Comparison of ENCODE assay signal across 38 mouse cellular contexts in genomic region chr15:82019288-82019687, GRCm38 (mm10). TPM values are rescaled to one million over a fixed set of nuclear protein-coding genes. Genes with fewer than 3 reads are reported as not detected.
DNase-seq lines count a peak whose midpoint lies in the region; ATAC-seq and TF ChIP-seq lines count a peak whose summit lies in the region.
"Had no signal": no experiment of that assay in that cellular context is flagged by ENCODE, and none has a peak within 500 bp of the region (broad histone marks: within the 10 kb centered on the region; RNA-seq: fewer than 3 reads in every experiment).

No protein-coding gene starts in this region.

- H3K9ac ChIP-seq in heart, embryonic 13.5 days: no peak overlapping the region
- H3K9ac ChIP-seq: forebrain, embryonic 13.5 days; hindbrain, embryonic 13.5 days; limb, embryonic 15.5 days; liver, embryonic 15.5 days; lung, embryonic 15.5 days; midbrain, embryonic 13.5 days had no signal

- H3K4me1 ChIP-seq in heart, embryonic 13.5 days: peaks cover 32% of the 10 kb centered on the region
- peaks cover 61% of the 10 kb centered on the region for H3K4me1 ChIP-seq in megakaryocyte, embryonic 14.5 days

- peaks cover 19% of the 10 kb centered on the region for H3K79me2 ChIP-seq in myocyte (ENCODE audit: control insufficient read depth, insufficient read depth)

- H3K9me3 ChIP-seq in heart, embryonic 13.5 days: no peaks in the 10 kb centered on the region
- H3K9me3 ChIP-seq in megakaryocyte, embryonic 14.5 days: no peaks in the 10 kb centered on the region
- H3K9me3 ChIP-seq: forebrain, embryonic 13.5 days; hindbrain, embryonic 13.5 days; limb, embryonic 10.5 days; limb, embryonic 15.5 days; liver, embryonic 15.5 days; lung, embryonic 15.5 days; midbrain, embryonic 13.5 days had no signal

- H3K4me2 ChIP-seq in heart, embryonic 13.5 days: no peak overlapping the region
- no peak overlapping the region for H3K4me2 ChIP-seq in myocyte (ENCODE audit: low read depth)
- H3K4me2 ChIP-seq: forebrain, embryonic 13.5 days; heart, embryonic 11.5 days; hindbrain, embryonic 13.5 days; limb, embryonic 15.5 days; liver, embryonic 15.5 days; lung, embryonic 15.5 days; midbrain, embryonic 13.5 days had no signal

- no peak for TF ChIP-seq POLR2A in myocyte (IDR thresholded peaks at IDR 0.05; ENCODE audit: insufficient read length, low read depth)

- H3K27ac ChIP-seq in heart, embryonic 13.5 days (replicated peaks): peak overlapping the region; percentile 73
- H3K27ac ChIP-seq: forebrain, embryonic 13.5 days; hindbrain, embryonic 13.5 days; limb, embryonic 10.5 days; limb, embryonic 15.5 days; liver, embryonic 15.5 days; lung, embryonic 15.5 days; midbrain, embryonic 13.5 days had no signal

- H3ac ChIP-seq in myocyte (ENCODE audit: control insufficient read depth, insufficient read length): no peak overlapping the region

- DNase-seq in adrenal gland, adult 8-10 months: peak; percentile 42
- DNase-seq in adrenal gland, adult 18-20 months (ENCODE audit: low spot score in 2 of 2): no peak
- DNase-seq in heart, adult 8-10 months (ENCODE audit: low spot score): no peak
- no peak for DNase-seq in cerebellum, postnatal 4 days (ENCODE audit: low spot score in 2 of 2)
- DNase-seq: cerebellum, adult 11-12 months; cerebellum, adult 9-11 months; gastrocnemius, postnatal 14 days; heart, postnatal 4 days; kidney, adult 8-10 months; kidney, postnatal 10 days; layer of hippocampus, postnatal 36 days; lung, postnatal 36 days; right cerebral cortex, postnatal 14 days; thymus, postnatal 14 days had no signal

- 48% methylated on average over 3 of the region's 3 CpGs for WGBS in heart, embryonic 13.5 days

- no peak for ATAC-seq in heart, embryonic 13.5 days (ENCODE audit: extremely low read depth, insufficient number of reproducible peaks, low FRiP score, low TSS enrichment)
- ATAC-seq in megakaryocyte, adult 5-6 weeks (ENCODE audit: poor library complexity, severe bottlenecking): no peak
- ATAC-seq: activated CD4-positive, CD25-positive, alpha-beta regulatory T cell, adult 4 months; CD4-positive, CD25-positive, alpha-beta regulatory T cell, adult 4 months; forebrain, embryonic 13.5 days; intestine, embryonic 16.5 days; midbrain, embryonic 13.5 days had no signal

- peaks cover 52% of the 10 kb centered on the region for H3K36me3 ChIP-seq in heart, embryonic 13.5 days
- peaks cover 47% of the 10 kb centered on the region for H3K36me3 ChIP-seq in megakaryocyte, embryonic 14.5 days (replicated peaks; ENCODE audit: low read length)
- peaks cover 30% of the 10 kb centered on the region for H3K36me3 ChIP-seq in myocyte (ENCODE audit: control insufficient read depth, insufficient read depth)

- no peaks in the 10 kb centered on the region for H3K27me3 ChIP-seq in heart, embryonic 13.5 days (replicated peaks)
- H3K27me3 ChIP-seq in megakaryocyte, embryonic 14.5 days (replicated peaks): no peaks in the 10 kb centered on the region
- no peaks in the 10 kb centered on the region for H3K27me3 ChIP-seq in myocyte (ENCODE audit: control insufficient read depth, insufficient read depth, insufficient read length)
- H3K27me3 ChIP-seq: forebrain, embryonic 13.5 days; hindbrain, embryonic 13.5 days; limb, embryonic 15.5 days; liver, embryonic 15.5 days; lung, embryonic 15.5 days; midbrain, embryonic 13.5 days had no signal

- H3K4me3 ChIP-seq in heart, embryonic 13.5 days: no peak overlapping the region
- peak overlapping the region; percentile 73 for H3K4me3 ChIP-seq in megakaryocyte, embryonic 14.5 days (replicated peaks)
- H3K4me3 ChIP-seq in myocyte: no peak overlapping the region
- H3K4me3 ChIP-seq: forebrain, embryonic 13.5 days; hindbrain, embryonic 13.5 days; limb, embryonic 10.5 days; limb, embryonic 15.5 days; liver, embryonic 15.5 days; lung, embryonic 15.5 days; midbrain, embryonic 13.5 days had no signal

TF ChIP-seq in myocyte, 11 proteins besides CTCF, POLR2A, EP300 and RAD21:
- TF ChIP-seq CEBPB (IDR thresholded peaks at IDR 0.05; ENCODE audit: insufficient read depth, poor library complexity, severe bottlenecking): 0 out of 2 replicates have a peak, but pooled peaks have one; percentile 50
- TF ChIP-seq SRF (IDR thresholded peaks at IDR 0.05; ENCODE audit: control insufficient read depth, insufficient read length, low read depth): no peak

RNA-seq across cellular contexts. Expression of gene Desi1, which starts 14.4 kb away (rescaled TPM):
- total RNA-seq in adrenal gland, adult 8-10 months (2022): 100 to 1,000 TPM in 2 of 4 experiments, 10 to 100 TPM in 2; 50.8 to 137 (median 93.4) TPM
- total RNA-seq in adrenal gland, adult 18-20 months (2021): 100 to 1,000 TPM in 1 of 2 experiments, 10 to 100 TPM in 1; 52.7 to 123 TPM
- 19.1 and 20.0 TPM in 2 replicates for polyA plus RNA-seq in heart, embryonic 13.5 days (2015; fragmentation: Nextera tagmentation; extraction: Ambion mirVana)
- total RNA-seq in heart, adult 8-10 months (2022): 10 to 100 TPM; 19.5 to 33.9 (median 28.2) TPM
- polyA plus RNA-seq in megakaryocyte, embryonic 14.5 days (2012; ENCODE audit: insufficient read depth, low replicate concordance): 53.6 and 99.4 TPM in 2 replicates
- 19.1 and 26.3 TPM in 2 replicates for total RNA-seq in megakaryocyte, adult 5-6 weeks (2015)
- total RNA-seq in megakaryocyte, adult 5-6 weeks (2017): 2.6 and 3.9 TPM in 2 replicates
- 47.6 TPM for polyA plus RNA-seq in myocyte (2012; fragmentation: generic; extraction: Trizol)

RNA-seq across cellular contexts. Expression of gene Snu13, which starts 28.1 kb away (rescaled TPM):
- 10 to 100 TPM; 77.0 to 94.9 (median 88.2) TPM for total RNA-seq in adrenal gland, adult 8-10 months (2022)
- 10 to 100 TPM; 80.5 to 99.1 TPM for total RNA-seq in adrenal gland, adult 18-20 months (2021)
- 167 and 192 TPM in 2 replicates for polyA plus RNA-seq in heart, embryonic 13.5 days (2015; fragmentation: Nextera tagmentation; extraction: Ambion mirVana)
- total RNA-seq in heart, adult 8-10 months (2022): 10 to 100 TPM; 43.0 to 55.5 (median 51.3) TPM
- polyA plus RNA-seq in megakaryocyte, embryonic 14.5 days (2012; ENCODE audit: insufficient read depth, low replicate concordance): 96.3 and 124 TPM in 2 replicates
- total RNA-seq in megakaryocyte, adult 5-6 weeks (2015): 104 and 106 TPM in 2 replicates
- 79.1 and 80.3 TPM in 2 replicates for total RNA-seq in megakaryocyte, adult 5-6 weeks (2017)
- 129 TPM for polyA plus RNA-seq in myocyte (2012; fragmentation: generic; extraction: Trizol)

RNA-seq across cellular contexts. Expression of gene Xrcc6, which starts 31.7 kb away (rescaled TPM):
- total RNA-seq in adrenal gland, adult 8-10 months (2022): 10 to 100 TPM; 64.2 to 93.2 (median 75.4) TPM
- total RNA-seq in adrenal gland, adult 18-20 months (2021): 10 to 100 TPM; 55.8 to 88.9 TPM
- polyA plus RNA-seq in heart, embryonic 13.5 days (2015; fragmentation: Nextera tagmentation; extraction: Ambion mirVana): 71.3 and 72.9 TPM in 2 replicates
- total RNA-seq in heart, adult 8-10 months (2022): 10 to 100 TPM; 20.9 to 28.1 (median 26.8) TPM
- 7.9 and 8.1 TPM in 2 replicates for polyA plus RNA-seq in megakaryocyte, embryonic 14.5 days (2012; ENCODE audit: insufficient read depth, low replicate concordance)
- 28.8 and 36.2 TPM in 2 replicates for total RNA-seq in megakaryocyte, adult 5-6 weeks (2015)
- 82.5 and 83.2 TPM in 2 replicates for total RNA-seq in megakaryocyte, adult 5-6 weeks (2017)
- polyA plus RNA-seq in myocyte (2012; fragmentation: generic; extraction: Trizol): 46.3 TPM

RNA-seq across cellular contexts. Expression of gene 1700029P11Rik, which starts 38.9 kb away (rescaled TPM):
- not detected for total RNA-seq in adrenal gland, adult 8-10 months (2022)
- not detected for total RNA-seq in adrenal gland, adult 18-20 months (2021)
- not detected in 2 replicates for polyA plus RNA-seq in heart, embryonic 13.5 days (2015; fragmentation: Nextera tagmentation; extraction: Ambion mirVana)
- total RNA-seq in heart, adult 8-10 months (2022): not detected
- polyA plus RNA-seq in megakaryocyte, embryonic 14.5 days (2012; ENCODE audit: insufficient read depth, low replicate concordance): not detected in 2 replicates
- not detected in 2 replicates for total RNA-seq in megakaryocyte, adult 5-6 weeks (2015)
- not detected in 2 replicates for total RNA-seq in megakaryocyte, adult 5-6 weeks (2017)
- not detected for polyA plus RNA-seq in myocyte (2012; fragmentation: generic; extraction: Trizol)
- total RNA-seq: common myeloid progenitor, adult 5-6 weeks; gastrocnemius, postnatal 14 days; granulocyte monocyte progenitor cell, adult 5-6 weeks; heart, postnatal 4 days; layer of hippocampus, postnatal 36 days; left cerebral cortex, postnatal 10 days; megakaryocyte-erythroid progenitor cell, adult 5-6 weeks had no signal
- polyA plus RNA-seq: activated CD4-positive, CD25-positive, alpha-beta regulatory T cell, adult 4 months; CD4-positive, CD25-positive, alpha-beta regulatory T cell, adult 4 months; forebrain, embryonic 13.5 days; heart, embryonic 11.5 days; hindbrain, embryonic 13.5 days; intestine, embryonic 16.5 days; large intestine, adult 2 months; limb, embryonic 10.5 days; limb, embryonic 15.5 days; liver, embryonic 15.5 days; lung, embryonic 15.5 days; midbrain, embryonic 13.5 days; neural tube, embryonic 14.5 days; small intestine, adult 2 months; stomach, embryonic 14.5 days; urinary bladder, adult 2 months had no signal

RNA-seq across cellular contexts. Expression of gene 4930407I10Rik, which starts 39.7 kb away (rescaled TPM):
- total RNA-seq in adrenal gland, adult 8-10 months (2022): not detected
- not detected for total RNA-seq in adrenal gland, adult 18-20 months (2021)
- not detected in 2 replicates for polyA plus RNA-seq in heart, embryonic 13.5 days (2015; fragmentation: Nextera tagmentation; extraction: Ambion mirVana)
- total RNA-seq in heart, adult 8-10 months (2022): not detected
- polyA plus RNA-seq in megakaryocyte, embryonic 14.5 days (2012; ENCODE audit: insufficient read depth, low replicate concordance): not detected in 2 replicates
- total RNA-seq in megakaryocyte, adult 5-6 weeks (2015): not detected in 2 replicates
- total RNA-seq in megakaryocyte, adult 5-6 weeks (2017): not detected in 2 replicates
- not detected for polyA plus RNA-seq in myocyte (2012; fragmentation: generic; extraction: Trizol)
- total RNA-seq: common myeloid progenitor, adult 5-6 weeks; gastrocnemius, postnatal 14 days; granulocyte monocyte progenitor cell, adult 5-6 weeks; heart, postnatal 4 days; layer of hippocampus, postnatal 36 days; left cerebral cortex, postnatal 10 days; megakaryocyte-erythroid progenitor cell, adult 5-6 weeks had no signal
- polyA plus RNA-seq: activated CD4-positive, CD25-positive, alpha-beta regulatory T cell, adult 4 months; CD4-positive, CD25-positive, alpha-beta regulatory T cell, adult 4 months; forebrain, embryonic 13.5 days; heart, embryonic 11.5 days; hindbrain, embryonic 13.5 days; intestine, embryonic 16.5 days; large intestine, adult 2 months; limb, embryonic 10.5 days; limb, embryonic 15.5 days; liver, embryonic 15.5 days; lung, embryonic 15.5 days; midbrain, embryonic 13.5 days; neural tube, embryonic 14.5 days; small intestine, adult 2 months; stomach, embryonic 14.5 days; urinary bladder, adult 2 months had no signal
